Mouse (Mus musculus) G1E (cell line): ENCODE measurements around the gene Eif2d. TPM values are rescaled to one million over a fixed set of nuclear protein-coding genes. Genes with fewer than 3 reads are reported as not detected.
A peak's percentile ranks its signal among the peaks of the same experiment; 100 is the strongest.

Experiments
- ATAC-seq: 2 replicates; pipeline ENCODE4 v1.8.0; 2016; ENCODE audit warnings: mild to moderate bottlenecking; ENCODE audit not compliant: insufficient number of reproducible peaks, poor library complexity, low FRiP score, severe bottlenecking; ENCODE audit errors: extremely low read depth
- DNase-seq: peaks from one replicate; pipeline ENCODE4 v3.0.0; 2012; ENCODE audit warnings: low spot score
- H3K27me3 ChIP-seq: 2 replicates; pipeline ENCODE4 v1.6.1; 2012; ENCODE audit warnings: mild to moderate bottlenecking, low read length, inconsistent platforms; ENCODE audit not compliant: insufficient read depth
- H3K36me3 ChIP-seq: replicated peaks from 2 replicates; pipeline ENCODE3; 2012; ENCODE audit warnings: mild to moderate bottlenecking, inconsistent platforms
- H3K4me1 ChIP-seq: 2 replicates; pipeline ENCODE4 v1.6.1; 2012; ENCODE audit warnings: low read depth, low read length, inconsistent platforms, mixed read lengths; ENCODE audit not compliant: insufficient read depth
- H3K4me3 ChIP-seq: 2 replicates; pipeline ENCODE4 v1.5.1; 2012; ENCODE audit warnings: low read depth, mild to moderate bottlenecking, inconsistent platforms, low read length, moderate library complexity, mixed read lengths
- H3K9me3 ChIP-seq: replicated peaks from 2 replicates; pipeline ENCODE4 v1.6.1; 2012; ENCODE audit warnings: inconsistent platforms
- CTCF ChIP-seq: IDR thresholded peaks from 2 replicates; pipeline ENCODE4 v1.5.1; 2012; ENCODE audit warnings: low read depth, low read length, inconsistent platforms, mixed read lengths
- GATA1 ChIP-seq: IDR thresholded peaks from 2 replicates; pipeline ENCODE4 v1.6.1; 2012; ENCODE audit warnings: borderline replicate concordance, low read length, inconsistent platforms, mixed read lengths
- GATA2 ChIP-seq: IDR thresholded peaks from 2 replicates; pipeline ENCODE4 v1.6.1; 2012; ENCODE audit warnings: low read depth, low read length, inconsistent platforms, borderline replicate concordance
- POLR2AphosphoS5 ChIP-seq: IDR thresholded peaks from 2 replicates; pipeline ENCODE4 v1.6.1; 2012; ENCODE audit warnings: low read depth, low read length, inconsistent platforms; ENCODE audit not compliant: insufficient replicate concordance
- TAL1 ChIP-seq: conservative IDR thresholded peaks from 2 replicates; pipeline ENCODE4 v1.6.1; 2012; ENCODE audit warnings: low read depth, low read length, inconsistent platforms, mixed read lengths
- polyA plus RNA-seq: library from polyadenylated mRNA; stranded (reverse); fragments of >175 nt; gene quantifications from 2 replicates; pipeline ENCODE4 v1.2.3, GENCODE M21; 2012
- total RNA-seq, 2 experiments: library from RNA; stranded (forward) in 1 of 2; stranded (reverse) in 1 of 2; fragments of 200-1000 nt in 1 of 2; fragments of >200 nt in 1 of 2; fragmentation: Nextera tagmentation in 1 of 2; gene quantifications; 2 replicates each; pipeline ENCODE4 v1.2.3; 2014 to 2017

Gene Eif2d
- total RNA-seq (2014; fragmentation: Nextera tagmentation) (297 and 347 TPM in 2 replicates), total RNA-seq (2017) (79.5 and 89.2 TPM in 2 replicates), polyA plus RNA-seq (58.0 and 70.5 TPM in 2 replicates)

DNA sequence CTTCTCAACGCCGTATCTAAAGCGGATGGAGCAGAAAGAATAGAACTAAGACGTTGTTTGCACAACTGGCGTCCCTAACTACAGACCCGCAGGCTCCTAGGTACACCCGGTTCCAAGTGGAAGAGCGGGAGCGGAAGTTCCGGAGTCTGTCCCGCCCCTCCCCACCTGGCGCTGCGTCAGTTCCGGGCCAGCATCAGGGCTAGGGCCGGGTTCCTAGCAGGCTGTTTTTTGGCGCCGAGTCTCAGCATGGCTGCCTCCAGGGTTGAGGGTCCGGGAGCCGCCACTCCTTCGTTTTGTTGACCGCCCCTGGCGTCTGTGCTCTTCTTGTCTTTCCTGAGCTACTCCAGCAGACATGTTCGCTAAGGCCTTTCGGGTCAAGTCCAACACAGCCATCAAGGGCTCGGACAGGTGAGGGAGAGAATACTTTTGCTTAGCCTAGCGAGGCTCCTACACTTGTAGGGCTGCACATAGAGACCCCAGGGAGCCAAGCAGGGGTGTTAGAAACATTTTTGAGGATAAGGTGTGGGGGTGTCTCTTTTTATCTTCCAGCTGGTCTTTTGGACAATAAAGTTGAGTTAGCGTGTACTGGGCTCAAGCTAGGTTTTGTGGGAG lies at the start of gene Eif2d:
Eif2d (plus strand) TSS at position 164 of the 612 bp plus-strand sequence.
- H3K4me3 ChIP-seq = peak within 1 kb of the TSS; percentile 74
- peak; percentile 97 for DNase-seq
- no peaks in the 10 kb centered on the region for H3K9me3 ChIP-seq
- no peaks in the 10 kb centered on the region for H3K27me3 ChIP-seq
- no peak for TF ChIP-seq TAL1
- no peak for TF ChIP-seq POLR2AphosphoS5
- no peak for TF ChIP-seq CTCF
- no peak for TF ChIP-seq GATA2
- TF ChIP-seq GATA1 = no peak
- peaks cover 42% of the 10 kb centered on the region for H3K4me1 ChIP-seq
- H3K36me3 ChIP-seq = peaks cover 23% of the 10 kb centered on the region
- ATAC-seq = peak; percentile 99

GRCm38 (mm10) chr1:131103776-131104424 lies 49.1 kb upstream of the Eif2d start:
- ATAC-seq = no peak
- Histone ChIP-seq H3K4me3 (no peak overlapping the region), H3K4me1 (peaks cover 8% of the 10 kb centered on the region), H3K9me3 (no peaks in the 10 kb centered on the region), H3K36me3 (no peaks in the 10 kb centered on the region), H3K27me3 (peaks cover 56% of the 10 kb centered on the region)
- TF ChIP-seq CTCF (no peak), POLR2AphosphoS5 (no peak), GATA2 (no peak)
- no peak for DNase-seq

GRCm38 (mm10) chr1:131107575-131108308 lies 45.2 kb upstream of the Eif2d start:
- no peak overlapping the region for H3K4me3 ChIP-seq
- DNase-seq (no peak), ATAC-seq (no peak)
- H3K27me3 ChIP-seq = peaks cover 52% of the 10 kb centered on the region
- H3K4me1 ChIP-seq = peaks cover 8% of the 10 kb centered on the region
- no peak for TF ChIP-seq GATA2
- TF ChIP-seq CTCF = no peak
- TF ChIP-seq POLR2AphosphoS5 = no peak
- no peak for TF ChIP-seq GATA1
- no peak for TF ChIP-seq TAL1
- no peaks in the 10 kb centered on the region for H3K36me3 ChIP-seq
- no peaks in the 10 kb centered on the region for H3K9me3 ChIP-seq

DNA sequence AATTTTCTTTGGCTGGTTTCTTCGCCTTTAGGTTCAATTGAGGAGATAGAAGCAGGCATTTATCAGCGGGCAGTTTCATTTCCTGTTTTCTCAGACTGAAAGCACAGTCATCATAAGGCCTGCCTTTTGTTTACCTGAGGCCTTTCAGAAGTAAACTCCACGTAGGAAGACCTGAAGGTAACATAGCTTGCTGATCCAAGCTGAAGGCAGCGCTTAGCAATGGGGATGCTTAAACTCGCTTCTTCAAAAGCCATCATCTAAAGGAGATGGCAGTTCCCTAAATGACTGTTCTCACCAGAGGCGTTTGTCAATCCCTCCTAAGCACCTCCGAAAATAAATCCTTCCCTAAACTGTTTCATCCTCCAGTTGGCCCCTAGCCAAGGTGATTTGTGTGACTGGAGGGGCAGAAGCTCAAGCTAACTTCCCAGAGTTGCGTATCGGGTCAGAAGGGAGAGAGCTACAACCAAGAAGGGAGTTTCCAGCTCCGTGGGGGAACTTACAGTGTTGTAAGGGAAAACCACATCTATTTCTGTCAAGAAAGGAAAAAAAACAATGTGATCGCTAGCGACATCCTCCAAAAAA lies 42.4 kb upstream of the Eif2d start:
- H3K36me3 ChIP-seq = no peaks in the 10 kb centered on the region
- peaks cover 60% of the 10 kb centered on the region for H3K27me3 ChIP-seq
- DNase-seq (no peak), ATAC-seq (no peak)
- TF ChIP-seq POLR2AphosphoS5 (no peak), CTCF (no peak), GATA2 (no peak), GATA1 (no peak), TAL1 (no peak)
- H3K4me1 ChIP-seq = peaks cover 9% of the 10 kb centered on the region
- H3K9me3 ChIP-seq = no peaks in the 10 kb centered on the region
- H3K4me3 ChIP-seq = no peak overlapping the region

DNA sequence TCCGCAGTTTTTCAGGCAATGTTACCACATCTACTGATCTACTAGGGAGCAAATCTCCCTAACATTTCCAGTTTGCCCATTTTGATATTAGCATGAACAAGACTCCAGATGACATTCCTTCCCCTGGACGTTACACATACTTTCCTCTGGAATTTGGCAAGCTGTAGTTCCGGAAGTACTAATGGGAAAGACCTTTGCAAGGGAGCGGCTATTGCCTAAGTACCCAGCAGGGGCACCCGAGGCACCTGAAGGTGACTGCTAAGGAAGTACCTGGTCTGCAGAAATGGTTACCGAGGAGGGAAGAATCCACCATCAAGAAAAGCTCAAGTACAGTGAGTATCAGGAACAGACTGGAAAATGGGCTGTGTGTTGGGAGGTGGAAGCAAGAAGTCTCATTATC lies 40.4 kb upstream of the Eif2d start:
- peaks cover 65% of the 10 kb centered on the region for H3K27me3 ChIP-seq
- ATAC-seq (no peak), DNase-seq (no peak)
- no peaks in the 10 kb centered on the region for H3K9me3 ChIP-seq
- no peaks in the 10 kb centered on the region for H3K36me3 ChIP-seq
- H3K4me3 ChIP-seq = no peak overlapping the region
- H3K4me1 ChIP-seq = peaks cover 25% of the 10 kb centered on the region
- TF ChIP-seq CTCF (no peak), TAL1 (no peak), POLR2AphosphoS5 (no peak), GATA1 (no peak), GATA2 (no peak)

DNA sequence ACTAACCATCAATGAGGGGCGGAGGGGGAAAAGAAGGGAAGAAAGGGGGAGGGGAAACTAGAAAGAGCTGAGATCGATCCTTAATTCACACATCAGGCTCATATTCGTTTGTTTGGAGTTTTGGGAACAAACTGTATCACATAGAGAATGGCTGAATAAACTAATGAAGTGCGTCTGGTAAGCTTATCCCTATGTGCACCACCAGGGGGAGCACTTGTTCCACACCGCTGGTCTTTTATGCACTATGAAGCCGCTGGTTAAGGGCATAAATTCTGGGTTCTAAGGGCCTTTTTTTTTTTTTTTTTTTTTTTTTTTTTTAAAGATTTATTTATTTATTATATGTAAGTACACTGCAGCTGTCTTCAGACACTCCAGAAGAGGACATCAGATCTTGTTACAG lies 37.0 kb upstream of the Eif2d start:
- Histone ChIP-seq H3K4me1 (peaks cover 52% of the 10 kb centered on the region), H3K9me3 (no peaks in the 10 kb centered on the region), H3K36me3 (no peaks in the 10 kb centered on the region), H3K27me3 (peaks cover 48% of the 10 kb centered on the region), H3K4me3 (no peak overlapping the region)
- TF ChIP-seq POLR2AphosphoS5 = no peak
- TF ChIP-seq CTCF = peak; percentile 98
- DNase-seq (no peak), ATAC-seq (peak; percentile 43; the same call in 1 of the 2 replicates)
